Mouse (Mus musculus) lung, postnatal 0 days (tissue): ENCODE results near the gene Pitpnb. TPM values are rescaled to one million over a fixed set of nuclear protein-coding genes. Genes with fewer than 3 reads are reported as not detected.

Source experiments
- ATAC-seq: fragments of 200-750 bp; cut with Nextera tagmentation; 2 replicates; pipeline ENCODE4 v1.8.0; 2017; ENCODE audit warnings: moderate library complexity
- DNase-seq: peaks from one replicate; pipeline ENCODE4 v3.0.0-alpha.2; 2016; ENCODE audit warnings: low spot score
- H3K27ac ChIP-seq: fragments of 300-500 bp; sonication (generic); 2 replicates; pipeline ENCODE4 v1.5.1; 2014; ENCODE audit warnings: antibody characterized with exemption, mild to moderate bottlenecking, low read length, mixed read lengths
- H3K27me3 ChIP-seq: fragments of 300-500 bp; sonication (generic); replicated peaks from 2 replicates; pipeline ENCODE4 v1.6.1; 2014; ENCODE audit warnings: low read length, mixed read lengths; ENCODE audit not compliant: insufficient read depth
- H3K36me3 ChIP-seq: fragments of 300-500 bp; sonication (generic); 2 replicates; pipeline ENCODE4 v1.6.1; 2014; ENCODE audit warnings: low read length, mixed read lengths; ENCODE audit not compliant: insufficient read depth
- H3K4me1 ChIP-seq: fragments of 300-500 bp; sonication (generic); 2 replicates; pipeline ENCODE4 v1.6.1; 2014; ENCODE audit warnings: antibody characterized with exemption, low read depth, low read length, mixed read lengths; ENCODE audit not compliant: insufficient read depth
- H3K4me2 ChIP-seq: fragments of 300-500 bp; sonication (generic); replicated peaks from 2 replicates; pipeline ENCODE4 v1.6.1; 2014; ENCODE audit warnings: low read depth, mild to moderate bottlenecking, low read length, moderate library complexity, mixed read lengths
- H3K4me3 ChIP-seq: fragments of 300-500 bp; sonication (generic); 2 replicates; pipeline ENCODE4 v1.5.1; 2014; ENCODE audit warnings: low read depth, low read length
- H3K9ac ChIP-seq: fragments of 300-500 bp; sonication (generic); replicated peaks from 2 replicates; pipeline ENCODE4 v1.6.1; 2014; ENCODE audit warnings: low read depth, mild to moderate bottlenecking
- H3K9me3 ChIP-seq: fragments of 300-500 bp; sonication (generic); 2 replicates; pipeline ENCODE4 v1.6.1; 2016; ENCODE audit warnings: low read length, mixed read lengths
- CTCF ChIP-seq: IDR thresholded peaks from 2 replicates; pipeline ENCODE4 v1.5.1; 2016; ENCODE audit warnings: antibody characterized with exemption, mild to moderate bottlenecking
- EP300 ChIP-seq: IDR thresholded peaks from 2 replicates; pipeline ENCODE4 v1.6.1; 2016; ENCODE audit warnings: antibody characterized with exemption, mild to moderate bottlenecking, control low read depth
- WGBS: fragments of 180-500 bp; shearing (Covaris S2); extraction: QIAGEN DNeasy Blood & Tissue Kit; methylation state at CpG from one replicate; pipeline ENCODE4 v1.1.7; 2014; 5-methylcytosine and 5-hydroxymethylcytosine counted together
- polyA plus RNA-seq: library from polyadenylated mRNA; unstranded; fragments of >200 nt; fragmentation: Nextera tagmentation; extraction: Ambion mirVana; gene quantifications from 2 replicates; pipeline ENCODE4 v1.2.1, GENCODE M21; 2015

Gene Pitpnb
- polyA plus RNA-seq, 1 experiment from 2014 or later, result 56.4 TPM

DNA sequence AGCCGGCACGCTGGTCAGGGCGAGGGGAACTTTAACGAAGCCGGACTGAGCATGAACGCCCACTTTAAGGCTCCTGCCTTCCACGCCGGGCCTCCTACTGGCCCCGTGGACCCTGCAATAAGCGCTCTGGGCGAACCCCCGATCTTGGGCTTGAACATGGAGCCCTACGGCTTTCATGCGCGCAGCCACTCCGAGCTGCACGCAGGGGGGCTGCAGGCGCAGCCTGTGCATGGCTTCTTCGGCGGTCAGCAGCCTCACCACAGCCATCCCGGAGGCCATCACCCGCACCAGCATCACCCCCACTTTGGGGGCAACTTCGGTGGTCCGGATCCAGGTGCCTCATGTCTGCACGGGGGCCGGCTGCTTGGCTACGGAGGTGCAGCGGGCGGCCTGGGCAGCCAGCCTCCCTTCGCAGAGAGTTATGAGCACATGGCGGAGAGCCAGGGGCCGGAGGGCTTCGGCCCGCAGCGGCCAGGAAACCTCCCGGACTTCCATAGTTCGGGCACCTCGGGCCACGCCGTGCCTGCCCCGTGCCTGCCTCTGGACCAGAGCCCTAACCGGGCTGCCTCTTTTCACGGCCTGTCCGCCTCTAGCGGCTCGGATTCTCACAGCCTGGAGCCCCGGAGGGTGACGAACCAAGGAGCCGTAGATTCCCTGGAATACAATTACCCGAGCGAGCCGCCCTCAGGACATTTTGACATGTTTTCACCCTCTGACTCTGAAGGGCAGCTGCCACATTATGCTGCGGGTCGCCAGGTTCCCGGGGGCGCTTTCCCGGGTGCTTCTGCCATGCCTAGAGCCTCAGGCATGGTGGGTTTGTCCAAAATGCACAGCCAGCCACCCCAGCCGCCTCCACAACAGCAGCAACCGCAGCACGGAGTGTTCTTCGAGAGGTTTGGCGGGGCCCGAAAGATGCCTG lies 87.9 kb downstream of the Pitpnb start:
- no peak for TF ChIP-seq EP300
- no peak for TF ChIP-seq CTCF
- WGBS, result 7% methylated on average over 52 of the region's 63 CpGs
- no peak for DNase-seq

DNA sequence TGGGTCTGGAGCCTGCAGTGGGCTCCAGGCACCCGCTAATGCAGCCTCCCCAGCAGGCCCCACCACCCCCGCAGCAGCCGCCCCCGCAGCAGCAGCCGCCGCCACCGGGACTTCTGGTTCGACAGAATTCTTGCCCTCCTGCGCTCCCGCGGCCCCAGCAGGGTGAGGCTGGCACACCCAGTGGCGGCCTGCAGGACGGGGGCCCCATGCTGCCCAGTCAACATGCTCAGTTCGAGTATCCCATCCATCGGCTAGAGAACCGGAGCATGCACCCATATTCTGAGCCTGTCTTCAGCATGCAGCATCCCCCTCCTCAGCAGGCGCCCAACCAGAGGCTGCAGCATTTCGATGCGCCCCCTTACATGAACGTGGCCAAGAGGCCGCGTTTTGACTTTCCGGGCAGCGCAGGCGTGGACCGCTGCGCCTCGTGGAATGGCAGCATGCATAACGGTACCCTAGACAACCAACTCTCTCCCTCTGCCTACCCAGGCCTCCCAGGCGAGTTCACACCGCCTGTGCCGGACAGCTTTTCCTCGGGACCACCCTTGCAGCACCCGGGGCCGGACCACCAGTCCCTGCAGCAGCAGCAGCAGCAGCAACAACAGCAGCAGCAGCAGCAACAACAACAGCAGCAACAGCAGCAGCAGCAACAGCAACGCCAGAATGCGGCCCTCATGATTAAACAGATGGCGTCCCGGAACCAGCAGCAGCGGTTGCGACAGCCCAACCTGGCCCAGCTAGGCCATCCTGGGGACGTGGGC lies 88.7 kb downstream of the Pitpnb start:
- Histone ChIP-seq H3K9me3 (no peaks in the 10 kb centered on the region), H3K4me1 (peaks cover 14% of the 10 kb centered on the region), H3K4me2 (peak overlapping the region; percentile 100), H3K27ac (no peak overlapping the region), H3K27me3 (peaks cover 28% of the 10 kb centered on the region), H3K9ac (no peak overlapping the region), H3K4me3 (peak overlapping the region; percentile 72), H3K36me3 (no peaks in the 10 kb centered on the region)
- no peak for DNase-seq
- ATAC-seq, result no peak
- TF ChIP-seq EP300 (no peak), CTCF (no peak)
- 19% methylated on average over 40 of the region's 42 CpGs for WGBS

More for the DNA sequence above, 87.9 kb downstream of the Pitpnb start:
- Histone ChIP-seq H3K4me2 (peak overlapping the region; percentile 100), H3K9ac (peak overlapping the region; percentile 58; the same call in 1 of the 2 replicates), H3K27me3 (peaks cover 28% of the 10 kb centered on the region), H3K4me3 (peak overlapping the region; percentile 72), H3K9me3 (no peaks in the 10 kb centered on the region), H3K27ac (no peak overlapping the region), H3K36me3 (no peaks in the 10 kb centered on the region), H3K4me1 (peaks cover 14% of the 10 kb centered on the region)
- no peak for ATAC-seq

DNA sequence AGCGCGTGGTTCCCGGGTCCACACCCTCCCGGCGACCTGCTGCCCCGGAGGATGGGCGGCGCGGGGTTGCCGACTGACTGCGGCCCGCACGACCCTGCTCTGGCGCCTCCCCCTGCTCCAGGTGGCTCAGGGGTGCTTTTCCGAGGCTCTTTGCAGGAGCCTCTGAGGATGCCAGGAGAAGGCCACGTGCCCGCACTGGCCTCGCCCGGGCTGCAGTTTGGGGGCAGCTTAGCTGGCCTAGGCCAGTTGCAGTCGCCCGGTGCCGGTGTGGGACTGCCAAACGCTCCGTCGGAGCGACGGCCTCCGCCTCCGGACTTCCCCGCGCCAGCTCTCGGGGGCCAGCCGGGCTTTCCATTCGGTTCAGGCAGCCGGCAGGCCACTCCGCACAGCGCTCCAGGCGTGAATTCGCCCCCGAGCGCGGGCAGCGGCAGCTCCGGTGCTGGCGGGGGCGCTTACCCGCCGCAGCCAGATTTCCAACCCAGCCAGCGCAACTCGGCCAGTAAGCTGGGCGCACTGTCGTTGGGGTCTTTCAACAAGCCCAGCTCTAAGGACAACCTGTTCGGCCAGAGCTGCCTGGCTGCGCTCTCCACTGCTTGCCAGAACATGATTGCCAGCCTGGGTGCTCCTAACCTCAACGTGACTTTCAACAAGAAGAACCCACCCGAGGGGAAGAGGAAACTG lies 89.6 kb downstream of the Pitpnb start:
- WGBS, result 20% methylated on average over 41 of the region's 56 CpGs
- H3K27me3 ChIP-seq, result peaks cover 28% of the 10 kb centered on the region
- TF ChIP-seq CTCF (no peak), EP300 (no peak)
- H3K36me3 ChIP-seq, result no peaks in the 10 kb centered on the region
- peaks cover 14% of the 10 kb centered on the region for H3K4me1 ChIP-seq
- DNase-seq (no peak), ATAC-seq (no peak)
- H3K9ac ChIP-seq, result no peak overlapping the region
- H3K4me2 ChIP-seq, result peak overlapping the region; percentile 100
- H3K27ac ChIP-seq, result no peak overlapping the region
- peak overlapping the region; percentile 72; the same call in 1 of the 2 replicates for H3K4me3 ChIP-seq
- H3K9me3 ChIP-seq, result no peaks in the 10 kb centered on the region

DNA sequence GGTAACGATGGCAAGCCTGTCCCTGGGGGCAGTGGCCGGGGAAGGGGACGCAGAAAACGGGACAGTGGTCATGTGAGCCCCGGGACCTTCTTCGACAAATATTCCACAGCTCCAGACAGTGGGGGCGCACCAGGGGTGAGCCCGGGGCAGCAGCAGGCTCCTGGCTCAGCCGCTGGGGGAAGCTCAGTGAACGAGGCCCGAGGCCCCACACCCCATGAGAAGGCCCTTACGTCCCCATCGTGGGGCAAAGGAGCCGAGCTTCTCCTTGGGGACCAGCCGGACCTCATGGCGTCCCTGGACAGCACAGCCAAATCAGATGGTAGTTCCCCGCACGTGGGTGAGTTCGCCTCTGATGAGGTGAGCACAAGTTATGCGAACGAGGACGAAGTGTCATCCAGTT lies 90.3 kb downstream of the Pitpnb start:
- H3K27me3 ChIP-seq, result peaks cover 28% of the 10 kb centered on the region
- no peak overlapping the region for H3K9ac ChIP-seq
- H3K9me3 ChIP-seq, result no peaks in the 10 kb centered on the region
- no peak for ATAC-seq
- no peak for DNase-seq
- 84% methylated on average over 22 of the region's 22 CpGs for WGBS
- H3K27ac ChIP-seq, result no peak overlapping the region
- TF ChIP-seq EP300, result no peak
- TF ChIP-seq CTCF, result no peak
- H3K4me1 ChIP-seq, result peaks cover 14% of the 10 kb centered on the region
- peak overlapping the region; percentile 100; the same call in 1 of the 2 replicates for H3K4me2 ChIP-seq
- no peak overlapping the region for H3K4me3 ChIP-seq
- H3K36me3 ChIP-seq, result no peaks in the 10 kb centered on the region

DNA sequence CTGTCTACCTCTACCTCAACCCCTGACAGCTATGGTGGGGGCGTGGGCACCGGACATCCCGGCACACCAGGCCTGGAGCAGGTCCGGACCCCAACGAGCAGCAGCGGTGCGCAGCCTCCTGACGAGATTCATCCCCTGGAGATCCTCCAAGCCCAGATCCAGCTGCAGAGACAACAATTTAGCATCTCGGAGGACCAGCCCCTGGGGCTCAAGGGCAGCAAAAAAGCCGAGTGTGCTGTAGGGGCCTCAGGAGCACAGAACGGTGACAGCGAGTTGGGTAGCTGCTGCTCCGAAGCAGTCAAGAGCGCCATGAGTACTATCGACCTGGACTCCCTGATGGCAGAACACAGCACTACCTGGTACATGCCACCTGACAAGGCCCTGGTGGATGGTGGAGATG lies 90.9 kb downstream of the Pitpnb start:
- TF ChIP-seq CTCF, result no peak
- no peak for TF ChIP-seq EP300
- Histone ChIP-seq H3K9me3 (no peaks in the 10 kb centered on the region), H3K9ac (no peak overlapping the region), H3K27ac (no peak overlapping the region), H3K4me3 (no peak overlapping the region), H3K4me2 (no peak overlapping the region), H3K4me1 (peaks cover 14% of the 10 kb centered on the region), H3K36me3 (no peaks in the 10 kb centered on the region), H3K27me3 (peaks cover 28% of the 10 kb centered on the region)
- DNase-seq (no peak), ATAC-seq (no peak)
- WGBS, result 90% methylated on average over 15 of the region's 15 CpGs
